Mouse (Mus musculus) limb, embryonic 14.5 days (tissue): ENCODE measurements around the gene Jazf1. TPM values are rescaled to one million over a fixed set of nuclear protein-coding genes. Genes with fewer than 3 reads are reported as not detected.
A peak's percentile ranks its signal among the peaks of the same experiment; 100 is the strongest.

Experiments
- ATAC-seq: fragments of 200-750 bp; cut with Nextera tagmentation; 2 replicates; pipeline ENCODE4 v1.8.0; 2017; ENCODE audit warnings: low read depth, moderate number of reproducible peaks, moderate TSS enrichment; ENCODE audit not compliant: low FRiP score
- DNase-seq: peaks from one replicate; pipeline ENCODE4 v3.0.0-alpha.2; 2015; ENCODE audit warnings: low spot score
- H3K27ac ChIP-seq: fragments of 300-500 bp; sonication (generic); replicated peaks from 2 replicates; pipeline ENCODE4 v1.5.1; 2014; ENCODE audit warnings: low read depth, mild to moderate bottlenecking, low read length, moderate library complexity, mixed read lengths
- H3K27me3 ChIP-seq: fragments of 300-500 bp; sonication (generic); 2 replicates; pipeline ENCODE4 v1.6.1; 2014; ENCODE audit warnings: low read length, mixed read lengths; ENCODE audit not compliant: control insufficient read depth, insufficient read depth
- H3K36me3 ChIP-seq: fragments of 300-500 bp; sonication (generic); 2 replicates; pipeline ENCODE4 v1.6.1; 2014; ENCODE audit warnings: mild to moderate bottlenecking, low read length, moderate library complexity, mixed read lengths; ENCODE audit not compliant: control insufficient read depth, insufficient read depth
- H3K4me1 ChIP-seq: fragments of 300-500 bp; sonication (generic); 2 replicates; pipeline ENCODE4 v1.6.1; 2014; ENCODE audit warnings: antibody characterized with exemption, low read length, mixed read lengths; ENCODE audit not compliant: control insufficient read depth, insufficient read depth
- H3K4me2 ChIP-seq: fragments of 300-500 bp; sonication (generic); replicated peaks from 2 replicates; pipeline ENCODE4 v1.6.1; 2014; ENCODE audit warnings: low read depth, mild to moderate bottlenecking, low read length, moderate library complexity; ENCODE audit not compliant: severe bottlenecking
- H3K4me3 ChIP-seq: fragments of 300-500 bp; sonication (generic); replicated peaks from 2 replicates; pipeline ENCODE4 v1.5.1; 2014; ENCODE audit warnings: low read length
- H3K9ac ChIP-seq: fragments of 300-500 bp; sonication (generic); 2 replicates; pipeline ENCODE4 v1.6.1; 2014; ENCODE audit warnings: mild to moderate bottlenecking, low read depth, low read length, moderate library complexity; ENCODE audit not compliant: severe bottlenecking
- H3K9me3 ChIP-seq: fragments of 300-500 bp; sonication (generic); 2 replicates; pipeline ENCODE4 v1.6.1; 2016; ENCODE audit warnings: low read length; ENCODE audit not compliant: control insufficient read depth
- POLR2A ChIP-seq: fragments of 200-500 bp; IDR thresholded peaks from 2 replicates; pipeline ENCODE4 v1.8.0; 2012; ENCODE audit warnings: inconsistent platforms, mild to moderate bottlenecking, moderate library complexity, borderline replicate concordance; ENCODE audit not compliant: insufficient read depth, insufficient read length; ENCODE audit errors: extremely low read depth
- WGBS: fragments of 180-500 bp; shearing (Covaris S2); extraction: QIAGEN DNeasy Blood & Tissue Kit; methylation state at CpG from one replicate; pipeline ENCODE4 v1.1.7; 2014; 5-methylcytosine and 5-hydroxymethylcytosine counted together
- polyA plus RNA-seq, 2 experiments: library from polyadenylated mRNA; depleted of rRNA in 1 of 2; stranded (reverse) in 1 of 2; unstranded in 1 of 2; fragments of >200 nt; fragmentation: Nextera tagmentation in 1 of 2; extraction: Ambion mirVana in 1 of 2; gene quantifications; 2 replicates each; pipeline versions ENCODE4 v1.2.1 to v1.2.3; 2012 to 2014

Jazf1 gene
- polyA plus RNA-seq, 2 experiments: 13.2 to 22.0 TPM

DNA sequence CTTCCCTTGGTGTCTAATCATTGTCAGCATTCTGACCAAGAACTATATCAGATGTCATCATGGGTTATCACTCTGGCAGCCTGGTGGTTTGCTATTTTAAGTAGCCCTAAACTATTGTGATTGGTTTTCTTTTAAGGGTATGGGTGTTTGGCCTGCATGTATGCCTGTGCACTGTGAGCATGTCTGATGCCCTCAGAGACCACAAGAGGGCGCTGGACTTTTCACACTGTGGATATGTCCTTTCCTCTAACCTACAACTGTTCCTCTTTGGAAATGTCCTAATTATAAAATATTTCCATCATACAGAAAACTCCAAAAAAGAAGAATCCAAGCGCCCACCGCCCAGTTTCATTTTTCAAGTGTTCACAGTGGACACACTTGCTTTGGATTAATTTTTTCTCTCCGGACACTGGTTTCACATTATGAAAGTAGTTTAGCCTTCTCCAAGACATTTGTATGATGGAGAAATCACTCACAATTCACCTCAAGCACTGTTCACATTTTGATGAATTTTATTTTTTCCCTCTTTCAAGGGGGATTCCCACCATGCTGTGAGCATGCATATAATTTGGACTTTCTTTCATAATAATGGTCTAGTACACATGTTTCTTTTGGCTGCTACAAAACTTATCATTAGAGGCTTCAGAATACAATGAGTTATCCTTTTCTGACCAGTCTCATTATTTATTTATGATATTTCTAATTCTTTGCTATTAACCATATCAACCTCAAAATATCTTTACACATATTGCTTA, 35.5 kb downstream of the Jazf1 start:
- DNase-seq: no peak
- Histone ChIP-seq H3K27ac (no peak overlapping the region), H3K9ac (no peak overlapping the region), H3K27me3 (no peaks in the 10 kb centered on the region), H3K4me2 (no peak overlapping the region), H3K4me3 (no peak overlapping the region), H3K9me3 (no peaks in the 10 kb centered on the region), H3K36me3 (no peaks in the 10 kb centered on the region), H3K4me1 (no peaks in the 10 kb centered on the region)
- 68% methylated on average over 4 of the region's 4 CpGs for WGBS
- TF ChIP-seq POLR2A: no peak
- no peak for ATAC-seq

DNA sequence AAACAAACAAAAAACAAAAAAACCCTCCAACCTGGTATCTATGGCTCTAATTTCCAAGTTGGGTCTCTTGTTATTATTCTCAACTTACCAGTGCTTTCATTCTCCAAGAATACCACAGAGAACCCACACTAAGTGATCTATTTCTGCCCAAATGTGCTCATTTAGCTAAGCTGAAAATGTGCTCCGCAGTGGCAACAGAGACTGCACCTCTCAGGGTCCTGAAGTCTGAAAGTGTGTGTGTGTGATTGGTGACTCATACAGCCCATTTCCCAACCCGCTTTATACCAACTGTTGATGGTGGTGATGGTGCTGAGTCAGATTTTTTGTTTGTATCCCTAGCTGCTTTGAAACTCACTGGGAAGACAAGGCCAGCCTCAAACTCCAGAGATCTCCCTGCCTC, 46.4 kb downstream of the Jazf1 start:
- Histone ChIP-seq H3K27ac (no peak overlapping the region), H3K4me3 (no peak overlapping the region), H3K27me3 (no peaks in the 10 kb centered on the region), H3K9ac (no peak overlapping the region), H3K4me2 (no peak overlapping the region), H3K36me3 (no peaks in the 10 kb centered on the region), H3K4me1 (peaks cover 27% of the 10 kb centered on the region), H3K9me3 (no peaks in the 10 kb centered on the region)
- WGBS: 92% methylated on average over 2 of the region's 2 CpGs
- ATAC-seq (no peak), DNase-seq (no peak)
- TF ChIP-seq POLR2A: no peak

DNA sequence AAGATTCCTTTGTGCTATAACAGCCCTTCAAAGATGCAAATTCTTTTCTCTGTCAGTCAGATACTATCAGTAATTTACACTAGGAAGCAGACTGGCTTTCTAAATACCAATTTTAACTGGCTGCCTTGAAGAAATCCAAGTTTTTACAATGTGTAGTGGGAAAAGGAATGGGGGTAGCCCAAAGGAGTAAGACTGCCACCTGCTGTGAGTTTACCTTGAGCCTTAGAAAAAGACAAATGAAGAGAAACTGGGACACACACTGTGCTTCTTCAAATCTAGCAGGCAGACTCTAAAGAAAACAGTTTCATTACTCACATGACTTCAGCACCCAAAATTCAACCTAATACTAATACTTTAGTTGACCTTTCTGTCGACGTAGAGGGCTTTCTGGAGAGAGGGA, 47.4 kb downstream of the Jazf1 start:
- Histone ChIP-seq H3K4me3 (no peak overlapping the region), H3K27me3 (no peaks in the 10 kb centered on the region), H3K9me3 (no peaks in the 10 kb centered on the region), H3K36me3 (no peaks in the 10 kb centered on the region), H3K4me1 (peaks cover 29% of the 10 kb centered on the region), H3K9ac (no peak overlapping the region), H3K27ac (no peak overlapping the region), H3K4me2 (no peak overlapping the region)
- 47% methylated on average over 2 of the region's 2 CpGs for WGBS
- ATAC-seq: no peak
- no peak for TF ChIP-seq POLR2A
- DNase-seq: no peak

DNA sequence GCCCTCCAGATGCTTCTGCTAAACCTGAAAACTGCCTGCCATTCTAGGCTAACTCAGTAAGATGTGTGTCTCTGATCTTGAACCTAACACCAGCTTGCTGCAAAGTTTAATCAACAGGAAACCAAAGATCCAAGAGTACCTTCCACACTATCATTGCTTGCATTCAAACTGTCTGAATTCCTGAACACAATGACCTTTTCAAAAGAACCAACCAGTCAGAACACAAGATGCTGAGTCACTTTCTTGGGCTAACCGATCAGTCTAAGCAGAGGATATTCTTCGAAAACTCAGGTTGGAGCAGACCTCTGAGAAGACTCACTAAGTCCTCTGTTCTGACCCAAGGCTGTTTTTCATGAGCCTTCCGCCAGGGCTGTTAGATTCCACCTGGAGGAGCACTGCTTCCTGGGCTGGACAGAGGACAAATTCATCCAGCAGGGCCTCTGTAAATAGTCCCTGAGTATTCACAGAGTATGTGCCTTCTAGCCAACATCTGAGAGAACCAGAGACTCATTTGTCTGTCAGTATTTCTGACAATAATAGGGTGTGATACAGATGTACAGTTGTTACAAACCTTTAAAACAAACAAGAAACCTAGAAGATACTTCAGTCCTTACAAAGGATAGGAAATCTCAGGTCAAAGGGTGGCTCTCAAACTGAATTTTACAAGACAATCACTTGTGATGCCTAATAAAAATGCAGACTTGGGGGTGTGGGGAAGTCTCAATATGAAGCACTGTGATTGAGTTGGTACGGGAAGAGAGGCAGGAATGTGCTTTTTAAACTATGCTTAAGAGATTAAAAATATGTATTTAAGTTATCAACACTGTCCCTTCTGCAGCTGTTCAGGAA, 50.9 kb downstream of the Jazf1 start:
- no peak for TF ChIP-seq POLR2A
- no peak overlapping the region for H3K9ac ChIP-seq
- H3K27me3 ChIP-seq: no peaks in the 10 kb centered on the region
- H3K4me3 ChIP-seq: no peak overlapping the region
- H3K4me2 ChIP-seq: no peak overlapping the region
- DNase-seq (no peak), ATAC-seq (no peak)
- 0 out of 2 replicates have a peak overlapping the region, but pooled peaks have one; percentile 39 for H3K27ac ChIP-seq
- H3K4me1 ChIP-seq: peaks cover 21% of the 10 kb centered on the region
- WGBS: 60% methylated on average over 4 of the region's 4 CpGs
- no peaks in the 10 kb centered on the region for H3K36me3 ChIP-seq
- H3K9me3 ChIP-seq: no peaks in the 10 kb centered on the region

DNA sequence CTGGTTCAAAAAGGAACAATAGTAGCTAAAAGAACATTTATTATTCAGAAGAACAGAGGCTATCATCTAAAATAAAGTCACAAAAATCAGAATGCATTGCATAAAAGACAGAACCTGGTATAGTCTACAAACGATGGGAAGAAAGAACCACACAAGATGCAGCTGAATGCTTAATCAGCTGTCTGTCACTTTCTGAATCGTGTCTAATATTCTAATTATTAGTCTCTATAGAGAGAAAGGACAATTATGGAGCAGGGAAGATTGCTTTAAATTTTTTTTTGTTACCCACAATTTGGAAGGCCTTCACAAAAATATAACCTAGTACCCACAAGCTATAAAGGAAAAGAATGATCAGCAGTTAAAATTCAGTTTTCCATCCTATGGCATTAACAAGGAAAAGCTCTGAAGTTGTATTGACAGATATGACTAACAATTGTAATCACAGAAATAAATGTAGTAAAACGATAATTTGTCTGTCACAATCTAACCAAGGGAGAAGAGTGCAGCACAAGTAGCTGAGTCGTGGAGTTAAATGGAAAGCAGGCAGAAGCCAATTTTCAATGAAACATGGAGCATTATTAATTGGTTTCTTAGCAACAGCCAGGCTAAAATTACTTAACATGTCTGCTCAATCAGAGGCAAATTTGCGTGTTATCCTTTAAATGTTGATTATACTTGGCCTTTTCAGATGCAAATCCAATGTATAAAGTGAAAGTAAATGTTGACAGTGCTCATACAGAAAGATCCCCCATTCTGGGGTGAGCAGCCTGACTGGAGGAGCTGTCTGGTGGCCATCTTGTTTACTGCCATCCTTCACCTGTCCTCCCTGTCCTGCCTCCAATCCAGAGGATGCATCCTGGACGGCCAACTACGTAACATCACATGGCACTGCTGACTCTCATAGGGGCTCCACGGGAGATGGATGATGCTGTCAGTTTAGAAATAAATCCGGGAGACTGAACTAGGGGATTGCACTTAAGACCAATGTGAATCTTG, 53.7 kb downstream of the Jazf1 start:
- TF ChIP-seq POLR2A: no peak
- peaks cover 15% of the 10 kb centered on the region for H3K4me1 ChIP-seq
- H3K9me3 ChIP-seq: no peaks in the 10 kb centered on the region
- no peaks in the 10 kb centered on the region for H3K36me3 ChIP-seq
- ATAC-seq (no peak), DNase-seq (no peak)
- H3K4me2 ChIP-seq: no peak overlapping the region
- no peak overlapping the region for H3K27ac ChIP-seq
- H3K9ac ChIP-seq: no peak overlapping the region
- 86% methylated on average over 9 of the region's 9 CpGs for WGBS
- H3K4me3 ChIP-seq: no peak overlapping the region
- H3K27me3 ChIP-seq: no peaks in the 10 kb centered on the region
